Mouse (Mus musculus) kidney, adult 9 months (tissue): ENCODE results near the gene Acer2.

ENCODE experiments used
- DNase-seq: peaks from one replicate; pipeline ENCODE4 v3.0.0; 2022

Acer2 gene

GRCm38 (mm10) chr4:86897411-86897810, 23.2 kb downstream of the Acer2 start:
- peak; percentile 37 for DNase-seq

- DNase-seq = peak; percentile 89
Measured at GRCm38 (mm10) chr4:86898791-86899474, 24.7 kb downstream of the Acer2 start.

GRCm38 (mm10) chr4:86902351-86902750, 28.2 kb downstream of the Acer2 start:
- DNase-seq = peak; percentile 79

- DNase-seq = no peak
Measured at GRCm38 (mm10) chr4:86904969-86905368, 30.8 kb downstream of the Acer2 start.

GRCm38 (mm10) chr4:86905869-86906268, 31.7 kb downstream of the Acer2 start:
- no peak for DNase-seq

GRCm38 (mm10) chr4:86911576-86912341, 37.6 kb downstream of the Acer2 start:
- no peak for DNase-seq

- no peak for DNase-seq
Measured at GRCm38 (mm10) chr4:86912757-86913156, 38.6 kb downstream of the Acer2 start.

- DNase-seq = no peak
Measured at GRCm38 (mm10) chr4:86916062-86916461, 41.9 kb downstream of the Acer2 start.

GRCm38 (mm10) chr4:86923476-86924055, 49.4 kb downstream of the Acer2 start:
- no peak for DNase-seq

- DNase-seq = peak; percentile 78
Measured at GRCm38 (mm10) chr4:86924804-86925458, 50.7 kb downstream of the Acer2 start.

- DNase-seq = no peak
Measured at GRCm38 (mm10) chr4:86926997-86927396, 52.8 kb downstream of the Acer2 start.

- DNase-seq = no peak
Measured at GRCm38 (mm10) chr4:86930101-86930635, 56.0 kb downstream of the Acer2 start.

- peak; percentile 18 for DNase-seq
Measured at GRCm38 (mm10) chr4:86930636-86931456, 56.6 kb downstream of the Acer2 start.

- no peak for DNase-seq
Measured at GRCm38 (mm10) chr4:86933026-86933425, 58.8 kb downstream of the Acer2 start.

GRCm38 (mm10) chr4:86936217-86936616, 62.0 kb downstream of the Acer2 start:
- DNase-seq = no peak

- no peak for DNase-seq
Measured at GRCm38 (mm10) chr4:86936706-86937105, 62.5 kb downstream of the Acer2 start.

- no peak for DNase-seq
Measured at GRCm38 (mm10) chr4:86942656-86943055, 68.5 kb downstream of the Acer2 start.

GRCm38 (mm10) chr4:86943296-86943695, 69.1 kb downstream of the Acer2 start:
- no peak for DNase-seq

- DNase-seq = no peak
Measured at GRCm38 (mm10) chr4:86948794-86949193, 74.6 kb downstream of the Acer2 start.

GRCm38 (mm10) chr4:86953519-86953918, 79.3 kb downstream of the Acer2 start:
- DNase-seq = no peak

GRCm38 (mm10) chr4:86955448-86955847, 81.3 kb downstream of the Acer2 start:
- DNase-seq = no peak
